Mouse (Mus musculus) ES-E14 (cell line): ENCODE measurements around the gene Kcna4. TPM values are rescaled to one million over a fixed set of nuclear protein-coding genes. Genes with fewer than 3 reads are reported as not detected.

ENCODE experiments used
- DNase-seq: peaks from one replicate; pipeline ENCODE4 v3.0.0-alpha.2; 2013; ENCODE audit warnings: low read depth, low spot score
- H3K27ac ChIP-seq: 2 replicates; pipeline ENCODE4 v1.5.1; 2012; ENCODE audit warnings: low read depth, mild to moderate bottlenecking, low read length, moderate library complexity, mixed read lengths; ENCODE audit not compliant: poor library complexity, insufficient read depth, severe bottlenecking
- H3K36me3 ChIP-seq: 2 replicates; pipeline ENCODE4 v1.6.1; 2012; ENCODE audit warnings: mild to moderate bottlenecking, low read length, moderate library complexity, mixed read lengths; ENCODE audit not compliant: control insufficient read depth, poor library complexity, insufficient read depth, severe bottlenecking
- H3K4me1 ChIP-seq, 2 experiments: fragments of 150-350 bp in 1 of 2; sonication (generic) in 1 of 2; 2 replicates each; pipeline ENCODE4 v1.6.1; 2012; ENCODE audit warnings: low read length in 2 of 2, mild to moderate bottlenecking in 1 of 2, mixed read lengths in 1 of 2; ENCODE audit not compliant: control insufficient read depth in 2 of 2, insufficient read depth in 2 of 2, poor library complexity in 1 of 2
- H3K4me3 ChIP-seq, 2 experiments: fragments of 150-350 bp in 1 of 2; sonication (generic) in 1 of 2; 2 replicates each; pipeline ENCODE4 v1.5.1; 2012; ENCODE audit warnings: low read length in 2 of 2, low read depth in 1 of 2, mild to moderate bottlenecking in 1 of 2, mixed read lengths in 1 of 2; ENCODE audit not compliant: insufficient read depth in 1 of 2, poor library complexity in 1 of 2, severe bottlenecking in 1 of 2
- H3K9ac ChIP-seq: 2 replicates; pipeline ENCODE4 v1.6.1; 2012; ENCODE audit warnings: low read depth, mild to moderate bottlenecking, low read length, mixed read lengths; ENCODE audit not compliant: poor library complexity, insufficient read depth, severe bottlenecking
- H3K9me3 ChIP-seq: fragments of 150-350 bp; sonication (generic); 2 replicates; pipeline ENCODE4 v1.6.1; 2012; ENCODE audit warnings: low read depth, mild to moderate bottlenecking, low read length; ENCODE audit not compliant: control insufficient read depth, insufficient read depth
- CHD2 ChIP-seq: IDR thresholded peaks from 2 replicates; pipeline ENCODE4 v1.6.1; 2014; ENCODE audit warnings: mild to moderate bottlenecking, low read depth, low read length, inconsistent platforms
- HCFC1 ChIP-seq: IDR thresholded peaks from 2 replicates; pipeline ENCODE4 v1.6.1; 2012; ENCODE audit warnings: low read length, inconsistent platforms, borderline replicate concordance; ENCODE audit not compliant: insufficient read depth
- MAFK ChIP-seq: IDR thresholded peaks from 2 replicates; pipeline ENCODE4 v1.6.1; 2014; ENCODE audit warnings: mild to moderate bottlenecking, low read depth, low read length, inconsistent platforms; ENCODE audit not compliant: insufficient read depth
- ZC3H11A ChIP-seq: IDR thresholded peaks from 2 replicates; pipeline ENCODE4 v1.6.1; 2012; ENCODE audit warnings: low read depth, mild to moderate bottlenecking, inconsistent platforms, low read length, borderline replicate concordance
- ZNF384 ChIP-seq: IDR thresholded peaks from 2 replicates; pipeline ENCODE4 v1.6.1; 2012; ENCODE audit warnings: low read depth, low read length, inconsistent platforms
- in situ Hi-C, 2 experiments: fragments of 600-800 bp; cut with MboI; formaldehyde crosslinking; loops; one replicate each; pipeline ENCODE4 v1.15.1; 2025; ENCODE audit warnings: low sequenced_read_pairs in 2 of 2, inconsistent platforms in 1 of 2; ENCODE audit not compliant: unreplicated experiment in 2 of 2
- total RNA-seq: library from RNA; depleted of rRNA; stranded (reverse); fragments of 300-350 nt; gene quantifications from 2 replicates; pipeline ENCODE4 v1.2.3, GENCODE M21; 2012; rRNA removed

Gene Kcna4
- total RNA-seq: 0.09 and 0.26 TPM in 2 replicates

DNA sequence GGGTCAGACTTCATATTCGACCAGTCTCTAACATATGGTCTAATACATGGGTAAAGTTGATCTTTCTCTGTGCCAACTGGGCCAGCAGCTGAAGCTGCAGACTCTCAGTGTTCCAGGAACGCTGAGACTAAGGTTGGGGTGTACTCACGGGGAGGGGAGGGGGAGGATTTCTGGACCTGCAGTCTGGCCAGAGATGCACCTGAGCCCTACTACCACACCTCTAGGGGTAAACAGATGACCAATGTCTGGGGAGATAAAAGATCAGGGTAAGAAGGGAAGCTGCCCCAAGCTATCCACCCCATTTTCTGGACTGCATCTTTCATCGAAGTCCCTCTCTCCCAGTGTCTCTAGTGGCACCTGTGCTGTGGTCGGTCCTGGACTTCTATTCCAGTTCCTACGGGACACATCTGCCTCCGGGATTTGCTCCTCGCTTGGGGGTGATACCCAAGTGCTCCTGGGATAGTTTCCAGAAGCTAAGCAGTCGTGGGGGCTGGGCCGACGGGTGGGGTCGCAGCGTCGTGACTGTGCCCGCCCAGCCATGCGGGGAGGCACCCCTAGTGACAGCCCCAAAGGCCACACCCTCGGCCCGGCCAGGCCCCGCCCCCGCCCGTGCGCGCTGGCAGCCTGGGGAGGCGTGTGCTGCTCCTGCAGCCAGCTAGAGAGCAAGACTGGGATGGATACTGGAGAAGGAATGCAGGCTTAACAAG lies at the start of gene Kcna4:
Gene Kcna4, plus strand, starts transcription at position 650 of the 707 bp plus-strand sequence.
- Histone ChIP-seq H3K9ac (no peak within 1 kb of the TSS), H3K27ac (no peak within 1 kb of the TSS), H3K4me3 (peak within 1 kb of the TSS; percentile 51), H3K9me3 (no peaks in the 10 kb centered on the region), H3K4me1 (peaks cover 0 to 7% of the 10 kb centered on the region in 2 experiments; a peak in 1 of 4 replicates), H3K36me3 (no peaks in the 10 kb centered on the region)
- peak; percentile 24 for DNase-seq
- in situ Hi-C loops: no loop called here
- TF ChIP-seq MAFK (no peak), CHD2 (no peak), HCFC1 (no peak), ZNF384 (no peak), ZC3H11A (no peak)

GRCm38 (mm10) chr2:107258091-107258490 lies 32.3 kb upstream of the Kcna4 start:
- DNase-seq: no peak
- no peak overlapping the region for H3K27ac ChIP-seq
- H3K9ac ChIP-seq: no peak overlapping the region
- H3K9me3 ChIP-seq: no peaks in the 10 kb centered on the region
- H3K4me3 ChIP-seq: no peak overlapping the region
- in situ Hi-C loops: no loop called here
- H3K4me1 ChIP-seq: no peaks in the 10 kb centered on the region
- H3K36me3 ChIP-seq: no peaks in the 10 kb centered on the region
- no peak for TF ChIP-seq CHD2
- no peak for TF ChIP-seq ZNF384
- no peak for TF ChIP-seq ZC3H11A
- TF ChIP-seq HCFC1: no peak
- no peak for TF ChIP-seq MAFK

DNA sequence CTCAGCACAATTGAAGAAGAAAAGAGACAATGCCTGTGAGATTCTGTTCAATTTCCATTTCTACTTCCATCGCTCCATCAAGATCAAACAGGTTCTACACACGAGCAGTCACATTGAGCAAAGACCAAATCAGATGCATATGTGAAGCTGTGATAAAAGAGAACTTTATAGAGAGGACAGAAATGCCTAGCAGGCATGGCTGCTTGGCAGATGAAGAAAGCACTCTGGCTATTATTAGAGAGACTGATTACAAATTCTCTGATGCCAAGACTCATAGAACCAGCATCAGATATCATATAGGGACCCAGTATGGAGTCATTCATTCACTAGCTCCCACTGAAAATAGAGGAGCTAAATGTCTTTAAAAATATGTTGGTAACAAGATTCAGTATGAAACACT lies 24.2 kb upstream of the Kcna4 start:
- DNase-seq: no peak
- Histone ChIP-seq H3K27ac (no peak overlapping the region), H3K4me3 (no peak overlapping the region), H3K9ac (no peak overlapping the region), H3K9me3 (no peaks in the 10 kb centered on the region), H3K4me1 (no peaks in the 10 kb centered on the region), H3K36me3 (no peaks in the 10 kb centered on the region)
- TF ChIP-seq MAFK: no peak
- TF ChIP-seq ZNF384: no peak
- TF ChIP-seq HCFC1: no peak
- no peak for TF ChIP-seq ZC3H11A
- TF ChIP-seq CHD2: no peak
- in situ Hi-C loops: no loop called here

DNA sequence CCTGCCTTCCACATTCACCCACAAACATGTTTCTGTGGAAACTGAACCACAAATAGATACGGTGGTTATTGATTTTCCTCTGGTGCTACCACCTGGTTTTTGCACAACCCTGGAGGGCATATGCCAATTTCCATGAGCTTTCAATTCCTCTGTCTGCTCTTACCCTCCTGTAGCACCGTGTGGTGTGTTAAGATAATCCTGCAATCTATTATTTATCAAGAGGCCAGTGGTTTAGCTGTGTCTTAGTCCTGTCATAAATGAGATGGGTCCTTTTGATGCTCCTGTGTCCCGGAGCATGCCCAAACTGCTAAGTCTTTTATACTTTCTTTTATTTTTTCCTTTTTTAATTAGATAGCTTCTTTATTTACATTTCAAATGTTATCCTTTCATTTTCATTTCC lies 20.4 kb upstream of the Kcna4 start:
- no peak for DNase-seq
- Histone ChIP-seq H3K4me1 (no peaks in the 10 kb centered on the region), H3K4me3 (no peak overlapping the region), H3K9ac (no peak overlapping the region), H3K9me3 (no peaks in the 10 kb centered on the region), H3K27ac (no peak overlapping the region), H3K36me3 (no peaks in the 10 kb centered on the region)
- no peak for TF ChIP-seq ZNF384
- no peak for TF ChIP-seq CHD2
- no peak for TF ChIP-seq ZC3H11A
- no peak for TF ChIP-seq HCFC1
- TF ChIP-seq MAFK: no peak
- in situ Hi-C loops: no loop called here

DNA sequence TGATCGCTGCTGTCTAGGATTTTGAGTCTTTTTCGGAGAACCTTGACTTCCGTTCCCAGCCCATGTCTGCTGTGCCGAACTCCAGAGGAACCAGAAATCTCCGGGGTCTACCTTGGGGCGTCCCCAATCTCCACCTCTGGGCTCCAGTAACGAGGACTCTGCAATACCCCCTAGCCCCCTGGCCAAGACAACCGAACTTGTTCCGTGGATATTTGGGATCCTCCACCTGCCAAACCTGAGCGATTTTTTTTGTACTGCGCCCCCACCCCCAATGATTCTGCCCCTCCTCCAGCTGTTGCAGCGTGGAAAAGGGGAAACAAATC lies 219 bp downstream of the Kcna4 start:
- Histone ChIP-seq H3K36me3 (no peaks in the 10 kb centered on the region), H3K27ac (no peak overlapping the region), H3K4me3 (peak overlapping the region; percentile 51), H3K9ac (no peak overlapping the region), H3K9me3 (no peaks in the 10 kb centered on the region), H3K4me1 (peaks cover 0 to 7% of the 10 kb centered on the region in 2 experiments; a peak in 1 of 4 replicates)
- no peak for DNase-seq
- TF ChIP-seq ZC3H11A (no peak), MAFK (no peak), ZNF384 (no peak), HCFC1 (no peak), CHD2 (no peak)
- in situ Hi-C loops: no loop called here
